ENCODE assay signal across 9 mouse cellular contexts in genomic region chr2:168841713-168842045, GRCm38 (mm10).
DNase-seq lines count a peak whose midpoint lies in the region; ATAC-seq and TF ChIP-seq lines count a peak whose summit lies in the region.
"Had no signal": no experiment of that assay in that cellular context is flagged by ENCODE, and none has a peak within 500 bp of the region (broad histone marks: within the 10 kb centered on the region; RNA-seq: fewer than 3 reads in every experiment).

No protein-coding gene starts in this region.

- no peak overlapping the region for H3K9ac ChIP-seq in hindbrain, postnatal 0 days (replicated peaks; ENCODE audit: low read length)
- no peak overlapping the region for H3K9ac ChIP-seq in intestine, embryonic 16.5 days (ENCODE audit: low read depth, low read length)
- H3K9ac ChIP-seq in midbrain, embryonic 16.5 days (ENCODE audit: low read depth, low read length): no peak overlapping the region

- peaks cover 50% of the 10 kb centered on the region for H3K27me3 ChIP-seq in hindbrain, embryonic 10.5 days (ENCODE audit: insufficient read depth, poor library complexity, severe bottlenecking)
- peaks cover 37% of the 10 kb centered on the region for H3K27me3 ChIP-seq in hindbrain, postnatal 0 days (ENCODE audit: insufficient read depth, low read length)
- H3K27me3 ChIP-seq in embryonic facial prominence, embryonic 10.5 days (replicated peaks; ENCODE audit: low read depth, poor library complexity, severe bottlenecking): peaks cover 34% of the 10 kb centered on the region
- peaks cover 18% of the 10 kb centered on the region for H3K27me3 ChIP-seq in intestine, embryonic 16.5 days (replicated peaks; ENCODE audit: control insufficient read depth, insufficient read depth, low read length)
- peaks cover 10% of the 10 kb centered on the region for H3K27me3 ChIP-seq in midbrain, embryonic 16.5 days (ENCODE audit: control insufficient read depth, insufficient read depth, low read depth, low read length)

- no peak overlapping the region for H3K4me2 ChIP-seq in hindbrain, postnatal 0 days (ENCODE audit: low read depth, low read length)
- peak overlapping the region; percentile 37; the same call in 1 of the 2 replicates for H3K4me2 ChIP-seq in intestine, embryonic 16.5 days (ENCODE audit: low read depth, low read length)
- H3K4me2 ChIP-seq in midbrain, embryonic 16.5 days (ENCODE audit: low read length): peak overlapping the region; percentile 38

- H3K4me3 ChIP-seq in hindbrain, embryonic 10.5 days: peak overlapping the region; percentile 28; the same call in 1 of the 2 replicates
- H3K4me3 ChIP-seq in hindbrain, postnatal 0 days (ENCODE audit: low read length): no peak overlapping the region
- peak overlapping the region; percentile 45 for H3K4me3 ChIP-seq in embryonic facial prominence, embryonic 10.5 days
- H3K4me3 ChIP-seq in intestine, embryonic 16.5 days (ENCODE audit: low read length): peak overlapping the region; percentile 17; the same call in 1 of the 2 replicates
- H3K4me3 ChIP-seq in midbrain, embryonic 16.5 days (ENCODE audit: low read depth, low read length): no peak overlapping the region
- H3K4me3 ChIP-seq: megakaryocyte, embryonic 14.5 days had no signal

- peaks cover 55% of the 10 kb centered on the region for H3K4me1 ChIP-seq in hindbrain, embryonic 10.5 days (replicated peaks)
- no peaks in the 10 kb centered on the region for H3K4me1 ChIP-seq in hindbrain, postnatal 0 days (ENCODE audit: insufficient read depth, low read length)
- H3K4me1 ChIP-seq in embryonic facial prominence, embryonic 10.5 days: peaks cover 57% of the 10 kb centered on the region
- peaks cover 12% of the 10 kb centered on the region for H3K4me1 ChIP-seq in intestine, embryonic 16.5 days (ENCODE audit: control insufficient read depth, insufficient read depth, low read length)
- H3K4me1 ChIP-seq in midbrain, embryonic 16.5 days (ENCODE audit: control insufficient read depth, insufficient read depth, low read length): peaks cover 24% of the 10 kb centered on the region

- no peak for ATAC-seq in hindbrain, postnatal 0 days
- no peak for ATAC-seq in intestine, embryonic 16.5 days
- ATAC-seq in midbrain, embryonic 16.5 days: no peak

- TF ChIP-seq CTCF in hindbrain, postnatal 0 days (IDR thresholded peaks at IDR 0.05; ENCODE audit: low read depth): no peak

- under 1% methylated on average over 11 of the region's 11 CpGs for WGBS in hindbrain, embryonic 10.5 days
- WGBS in hindbrain, postnatal 0 days: 5% methylated on average over 11 of the region's 11 CpGs
- 2% methylated on average over 11 of the region's 11 CpGs for WGBS in embryonic facial prominence, embryonic 10.5 days
- WGBS in intestine, embryonic 16.5 days: 3% methylated on average over 11 of the region's 11 CpGs
- WGBS in midbrain, embryonic 16.5 days: 2% methylated on average over 11 of the region's 11 CpGs

- peak overlapping the region; percentile 81 for H3K27ac ChIP-seq in hindbrain, embryonic 10.5 days
- no peak overlapping the region for H3K27ac ChIP-seq in hindbrain, postnatal 0 days
- peak overlapping the region; percentile 76; the same call in 1 of the 2 replicates for H3K27ac ChIP-seq in embryonic facial prominence, embryonic 10.5 days (replicated peaks)
- no peak overlapping the region for H3K27ac ChIP-seq in intestine, embryonic 16.5 days (ENCODE audit: low read length)
- no peak overlapping the region for H3K27ac ChIP-seq in midbrain, embryonic 16.5 days (ENCODE audit: low read length)

- H3K9me3 ChIP-seq in hindbrain, embryonic 10.5 days: no peaks in the 10 kb centered on the region
- no peaks in the 10 kb centered on the region for H3K9me3 ChIP-seq in hindbrain, postnatal 0 days (ENCODE audit: low read length)
- no peaks in the 10 kb centered on the region for H3K9me3 ChIP-seq in embryonic facial prominence, embryonic 10.5 days
- H3K9me3 ChIP-seq in intestine, embryonic 16.5 days (ENCODE audit: control insufficient read depth, low read length): no peaks in the 10 kb centered on the region
- H3K9me3 ChIP-seq in midbrain, embryonic 16.5 days (replicated peaks; ENCODE audit: control insufficient read depth, low read length, poor library complexity, severe bottlenecking): no peaks in the 10 kb centered on the region

- peak; percentile 13 for DNase-seq in hindbrain, embryonic 10.5 days (ENCODE audit: low spot score)
- no peak for DNase-seq in hindbrain, postnatal 0 days (ENCODE audit: low spot score)
- peak; percentile 26 for DNase-seq in embryonic facial prominence, embryonic 10.5 days (ENCODE audit: low spot score)
- DNase-seq in cerebellum, adult 11 months: no peak
- DNase-seq in adrenal gland, postnatal 36 days: no peak
- no peak for DNase-seq in urinary bladder, adult 2 months (ENCODE audit: low spot score)

- no peaks in the 10 kb centered on the region for H3K36me3 ChIP-seq in hindbrain, embryonic 10.5 days
- H3K36me3 ChIP-seq in hindbrain, postnatal 0 days (ENCODE audit: insufficient read depth, low read length): no peaks in the 10 kb centered on the region
- no peaks in the 10 kb centered on the region for H3K36me3 ChIP-seq in embryonic facial prominence, embryonic 10.5 days (replicated peaks)
- no peaks in the 10 kb centered on the region for H3K36me3 ChIP-seq in intestine, embryonic 16.5 days (ENCODE audit: control insufficient read depth, insufficient read depth, low read length)
- H3K36me3 ChIP-seq in midbrain, embryonic 16.5 days (ENCODE audit: control insufficient read depth, insufficient read depth, low read length): no peaks in the 10 kb centered on the region

Comparison
In these comparisons a context has a peak if more than half of its experiments do, and no peak if none do; other contexts are left out.
1. DNase-seq: peak in hindbrain, embryonic 10.5 days (single experiment) and embryonic facial prominence, embryonic 10.5 days (single experiment); none in hindbrain, postnatal 0 days (single experiment), cerebellum, adult 11 months (single experiment), adrenal gland, postnatal 36 days (0 of 2) and urinary bladder, adult 2 months (single experiment).
2. H3K27ac ChIP-seq: peak in hindbrain, embryonic 10.5 days (single experiment) and embryonic facial prominence, embryonic 10.5 days (single experiment); none in hindbrain, postnatal 0 days (single experiment), intestine, embryonic 16.5 days (single experiment) and midbrain, embryonic 16.5 days (single experiment).
3. H3K4me3 ChIP-seq: peak in hindbrain, embryonic 10.5 days (single experiment), embryonic facial prominence, embryonic 10.5 days (single experiment) and intestine, embryonic 16.5 days (single experiment); none in hindbrain, postnatal 0 days (single experiment) and midbrain, embryonic 16.5 days (single experiment).